Mouse (Mus musculus) kidney, postnatal 0 days (tissue): ENCODE data around the gene Polr2i. TPM values are rescaled to one million over a fixed set of nuclear protein-coding genes. Genes with fewer than 3 reads are reported as not detected.

Source experiments
- ATAC-seq: fragments of 200-750 bp; cut with Nextera tagmentation; replicated peaks from 2 replicates; pipeline ENCODE4 v1.8.0; 2017; ENCODE audit warnings: low read depth, moderate number of reproducible peaks, moderate TSS enrichment, moderate library complexity; ENCODE audit not compliant: low FRiP score
- DNase-seq: peaks from one replicate; pipeline ENCODE4 v3.0.0-alpha.2; 2016; ENCODE audit warnings: low spot score
- H3K27ac ChIP-seq: fragments of 300-500 bp; sonication (generic); 2 replicates; pipeline ENCODE4 v1.5.1; 2014; ENCODE audit warnings: mild to moderate bottlenecking
- H3K27me3 ChIP-seq: fragments of 300-500 bp; sonication (generic); 2 replicates; pipeline ENCODE4 v1.6.1; 2014; ENCODE audit warnings: low read length, mixed read lengths; ENCODE audit not compliant: insufficient read depth
- H3K36me3 ChIP-seq: fragments of 300-500 bp; sonication (generic); 2 replicates; pipeline ENCODE4 v1.6.1; 2014; ENCODE audit warnings: low read length, mixed read lengths; ENCODE audit not compliant: insufficient read depth
- H3K4me1 ChIP-seq: fragments of 300-500 bp; sonication (generic); replicated peaks from 2 replicates; pipeline ENCODE4 v1.6.1; 2014; ENCODE audit warnings: antibody characterized with exemption, low read length, mixed read lengths; ENCODE audit not compliant: insufficient read depth
- H3K4me2 ChIP-seq: fragments of 300-500 bp; sonication (generic); 2 replicates; pipeline ENCODE4 v1.6.1; 2014; ENCODE audit warnings: mild to moderate bottlenecking, low read length, moderate library complexity, mixed read lengths
- H3K4me3 ChIP-seq: fragments of 300-500 bp; sonication (generic); replicated peaks from 2 replicates; pipeline ENCODE4 v1.5.1; 2014; ENCODE audit warnings: low read depth, low read length
- H3K9ac ChIP-seq: fragments of 300-500 bp; sonication (generic); 2 replicates; pipeline ENCODE4 v1.6.1; 2014; ENCODE audit warnings: low read depth, low read length
- H3K9me3 ChIP-seq: fragments of 300-500 bp; sonication (generic); replicated peaks from 2 replicates; pipeline ENCODE4 v1.6.1; 2016; ENCODE audit warnings: low read length, inconsistent platforms, mixed read lengths
- CTCF ChIP-seq: IDR thresholded peaks from 2 replicates; pipeline ENCODE4 v1.5.1; 2016; ENCODE audit warnings: antibody characterized with exemption, low read depth, mild to moderate bottlenecking, moderate library complexity
- WGBS: fragments of 180-500 bp; shearing (Covaris S2); extraction: QIAGEN DNeasy Blood & Tissue Kit; methylation state at CpG from one replicate; pipeline ENCODE4 v1.1.7; 2014; 5-methylcytosine and 5-hydroxymethylcytosine counted together
- polyA plus RNA-seq: library from polyadenylated mRNA; unstranded; fragments of >200 nt; fragmentation: Nextera tagmentation; extraction: Ambion mirVana; gene quantifications from 2 replicates; pipeline ENCODE4 v1.2.1, GENCODE M21; 2015

Gene Polr2i
- polyA plus RNA-seq, 1 experiment from 2014 or later: 157 TPM

GRCm38 (mm10) chr7:30279951-30280669 is 48.4 kb downstream of the Polr2i start, which contains the start of the genes Thap8 and Wdr62:
Gene Thap8, plus strand, starts transcription at chr7:30280094.
Gene Wdr62, minus strand, starts transcription at chr7:30280419.
- peak; percentile 94 for ATAC-seq
- H3K4me2 ChIP-seq: peak within 1 kb of the TSS; percentile 92
- WGBS: under 1% methylated on average over 49 of the region's 49 CpGs
- DNase-seq: peak; percentile 98
- H3K9me3 ChIP-seq: no peaks in the 10 kb centered on the region
- H3K27me3 ChIP-seq: no peaks in the 10 kb centered on the region
- no peak for TF ChIP-seq CTCF
- peak within 1 kb of the TSS; percentile 87 for H3K4me3 ChIP-seq
- H3K36me3 ChIP-seq: no peaks in the 10 kb centered on the region
- no peaks in the 10 kb centered on the region for H3K4me1 ChIP-seq
- H3K9ac ChIP-seq: peak within 1 kb of the TSS; percentile 65
- peak within 1 kb of the TSS; percentile 91 for H3K27ac ChIP-seq

- Histone ChIP-seq H3K4me2 (peak overlapping the region; percentile 92), H3K9me3 (no peaks in the 10 kb centered on the region), H3K4me3 (peak overlapping the region; percentile 87), H3K27me3 (no peaks in the 10 kb centered on the region), H3K36me3 (no peaks in the 10 kb centered on the region), H3K27ac (peak overlapping the region; percentile 91), H3K4me1 (no peaks in the 10 kb centered on the region), H3K9ac (peak overlapping the region; percentile 8; the same call in 1 of the 2 replicates)
- TF ChIP-seq CTCF: no peak
- ATAC-seq: peak; percentile 87
- peak; percentile 99 for DNase-seq
- under 1% methylated on average over 20 of the region's 20 CpGs for WGBS
These were observed 49.0 kb downstream of the Polr2i start for GRCm38 (mm10) chr7:30280670-30281138.

- no peak for TF ChIP-seq CTCF
- no peaks in the 10 kb centered on the region for H3K27me3 ChIP-seq
- no peak overlapping the region for H3K4me2 ChIP-seq
- WGBS: 78% methylated on average over 4 of the region's 4 CpGs
- no peak for DNase-seq
- no peak overlapping the region for H3K9ac ChIP-seq
- H3K4me3 ChIP-seq: no peak overlapping the region
- ATAC-seq: no peak
- H3K4me1 ChIP-seq: no peaks in the 10 kb centered on the region
- no peaks in the 10 kb centered on the region for H3K36me3 ChIP-seq
- H3K9me3 ChIP-seq: no peaks in the 10 kb centered on the region
- H3K27ac ChIP-seq: no peak overlapping the region; the same call in 1 of the 2 replicates
These were observed 49.8 kb downstream of the Polr2i start for GRCm38 (mm10) chr7:30281522-30281921.

GRCm38 (mm10) chr7:30282740-30283139 is 51.0 kb downstream of the Polr2i start:
- DNase-seq (no peak), ATAC-seq (no peak)
- no peaks in the 10 kb centered on the region for H3K4me1 ChIP-seq
- H3K4me2 ChIP-seq: no peak overlapping the region
- no peaks in the 10 kb centered on the region for H3K9me3 ChIP-seq
- no peak for TF ChIP-seq CTCF
- 76% methylated on average over 7 of the region's 7 CpGs for WGBS
- no peak overlapping the region for H3K27ac ChIP-seq
- no peaks in the 10 kb centered on the region for H3K36me3 ChIP-seq
- no peaks in the 10 kb centered on the region for H3K27me3 ChIP-seq
- H3K9ac ChIP-seq: no peak overlapping the region
- no peak overlapping the region for H3K4me3 ChIP-seq

Other genes with a start within 250 kb of the Polr2i start
- 6.4 TPM in 2 replicates for gene Zfp568, start 248.0 kb upstream of the Polr2i start, polyA plus RNA-seq
- gene Zfp14, start 180.6 kb upstream of the Polr2i start, polyA plus RNA-seq: 2.8 and 3.8 TPM in 2 replicates
- 2.7 and 3.7 TPM in 2 replicates for gene Zfp82, start 159.0 kb upstream of the Polr2i start, polyA plus RNA-seq
- 0.83 and 1.8 TPM in 2 replicates for gene Gm26920, start 141.5 kb upstream of the Polr2i start, polyA plus RNA-seq
- 9.5 and 9.6 TPM in 2 replicates for gene Zfp566, start 141.4 kb upstream of the Polr2i start, polyA plus RNA-seq
- gene Zfp260, start 137.2 kb upstream of the Polr2i start, polyA plus RNA-seq: 79.8 and 84.7 TPM in 2 replicates
- gene Zfp382, start 110.0 kb upstream of the Polr2i start, polyA plus RNA-seq: 4.9 and 5.5 TPM in 2 replicates
- 10.6 and 11.4 TPM in 2 replicates for gene Zfp146, start 62.2 kb upstream of the Polr2i start, polyA plus RNA-seq
- 32.9 and 43.0 TPM in 2 replicates for gene Cox7a1, start 47.8 kb upstream of the Polr2i start, polyA plus RNA-seq
- 121 and 122 TPM in 2 replicates for gene Capns1, start 33.1 kb upstream of the Polr2i start, polyA plus RNA-seq
- 176 and 179 TPM in 2 replicates for gene Tbcb, start 324 bp downstream of the Polr2i start, polyA plus RNA-seq
- not detected in 2 replicates for gene Ovol3, start 3.8 kb downstream of the Polr2i start, polyA plus RNA-seq
- gene Thap8, start 48.1 kb downstream of the Polr2i start, polyA plus RNA-seq: 0.11 and 0.27 TPM in 2 replicates
- gene Wdr62, start 48.5 kb downstream of the Polr2i start, polyA plus RNA-seq: 2.7 and 3.4 TPM in 2 replicates
- gene Clip3, start 59.8 kb downstream of the Polr2i start, polyA plus RNA-seq: 22.7 and 23.3 TPM in 2 replicates
- 95.3 and 101 TPM in 2 replicates for gene Alkbh6, start 76.8 kb downstream of the Polr2i start, polyA plus RNA-seq
- 79.0 and 88.4 TPM in 2 replicates for gene Syne4, start 82.9 kb downstream of the Polr2i start, polyA plus RNA-seq
- not detected in 2 replicates for gene E130208F15Rik, start 89.8 kb downstream of the Polr2i start, polyA plus RNA-seq
- 32.0 and 35.1 TPM in 2 replicates for gene Sdhaf1, start 91.9 kb downstream of the Polr2i start, polyA plus RNA-seq
- gene Lrfn3, start 130.8 kb downstream of the Polr2i start, polyA plus RNA-seq: 9.3 and 9.5 TPM in 2 replicates
- gene Tyrobp, start 181.8 kb downstream of the Polr2i start, polyA plus RNA-seq: 41.9 and 47.3 TPM in 2 replicates
- 2.1 and 3.4 TPM in 2 replicates for gene Hcst, start 187.9 kb downstream of the Polr2i start, polyA plus RNA-seq
- gene Nfkbid, start 189.8 kb downstream of the Polr2i start, polyA plus RNA-seq: 1.1 and 1.2 TPM in 2 replicates
- gene Aplp1, start 213.6 kb downstream of the Polr2i start, polyA plus RNA-seq: 24.1 and 25.4 TPM in 2 replicates
- 0.65 and 1.5 TPM in 2 replicates for gene Kirrel2, start 225.7 kb downstream of the Polr2i start, polyA plus RNA-seq
- gene Nphs1, start 226.4 kb downstream of the Polr2i start, polyA plus RNA-seq: 3.8 and 4.3 TPM in 2 replicates